Mouse (Mus musculus): Measurements from ENCODE around the gene Sec11a.

Gene Sec11a

GRCm38 (mm10) chr7:80959003-80959402, 11.4 kb upstream of the Sec11a start:
- in situ Hi-C loops (cut with MboI, MseI) = no loop called here

GRCm38 (mm10) chr7:80956891-80957290, 9.3 kb upstream of the Sec11a start:
- in situ Hi-C loops (cut with MboI, MseI) = no loop called here

- in situ Hi-C loops (cut with MboI, MseI) = loop anchor here (5.0 kb wide), 1 partner anchor 68 kb away; no protein-coding TSS in a partner anchor
These were observed 6.7 kb upstream of the Sec11a start for GRCm38 (mm10) chr7:80954251-80954650.

- in situ Hi-C loops (cut with MboI, MseI) = loop anchor here (5.0 kb wide), 1 partner anchor 70 kb away; no protein-coding TSS in a partner anchor
These were observed 4.6 kb upstream of the Sec11a start for GRCm38 (mm10) chr7:80952140-80952539.

GRCm38 (mm10) chr7:80951461-80951860, 3.9 kb upstream of the Sec11a start:
- in situ Hi-C loops (cut with MboI, MseI) = loop anchor here (5.0 kb wide), 1 partner anchor 71 kb away; no protein-coding TSS in a partner anchor

- in situ Hi-C loops (cut with MboI, MseI) = loop anchor here (5.0 kb wide), 1 partner anchor 32 kb away; no protein-coding TSS in a partner anchor
These were observed 7.8 kb downstream of the Sec11a start for GRCm38 (mm10) chr7:80939808-80940207.

- in situ Hi-C loops (cut with MboI, MseI) = loop anchor here (5.0 kb wide), 1 partner anchor 35 kb away; no protein-coding TSS in a partner anchor
These were observed 10.3 kb downstream of the Sec11a start for GRCm38 (mm10) chr7:80937304-80937666.

GRCm38 (mm10) chr7:80936617-80937303, 10.8 kb downstream of the Sec11a start:
- in situ Hi-C loops (cut with MboI, MseI) = loop anchor here (5.0 kb wide), 1 partner anchor 36 kb away; no protein-coding TSS in a partner anchor

- in situ Hi-C loops (cut with MboI, MseI) = loop anchor here (5.0 kb wide), 1 partner anchor 36 kb away; no protein-coding TSS in a partner anchor
These were observed 11.7 kb downstream of the Sec11a start for GRCm38 (mm10) chr7:80935834-80936233.

GRCm38 (mm10) chr7:80932777-80933176, 14.8 kb downstream of the Sec11a start:
- in situ Hi-C loops (cut with MboI, MseI) = no loop called here

GRCm38 (mm10) chr7:80931618-80932207, 15.9 kb downstream of the Sec11a start:
- in situ Hi-C loops (cut with MboI, MseI) = no loop called here

- in situ Hi-C loops (cut with MboI, MseI) = no loop called here
These were observed 24.4 kb downstream of the Sec11a start for GRCm38 (mm10) chr7:80923165-80923564.

GRCm38 (mm10) chr7:80919647-80920008, 28.0 kb downstream of the Sec11a start:
- in situ Hi-C loops (cut with MboI, MseI) = no loop called here

GRCm38 (mm10) chr7:80918982-80919646, 28.5 kb downstream of the Sec11a start:
- in situ Hi-C loops (cut with MboI, MseI) = no loop called here

- in situ Hi-C loops (cut with MboI, MseI) = no loop called here
These were observed 29.6 kb downstream of the Sec11a start for GRCm38 (mm10) chr7:80917916-80918465.

- in situ Hi-C loops (cut with MboI, MseI) = no loop called here
These were observed 35.1 kb downstream of the Sec11a start for GRCm38 (mm10) chr7:80912496-80912895.

- in situ Hi-C loops (cut with MboI, MseI) = no loop called here
These were observed 36.5 kb downstream of the Sec11a start for GRCm38 (mm10) chr7:80911053-80911452.

- in situ Hi-C loops (cut with MboI, MseI) = no loop called here
These were observed 42.6 kb downstream of the Sec11a start, which contains the start of gene Nmb for GRCm38 (mm10) chr7:80904921-80905515. Gene Nmb (minus strand): TSS chr7:80905076.

GRCm38 (mm10) chr7:80903625-80904422, 43.8 kb downstream of the Sec11a start:
- in situ Hi-C loops (cut with MboI, MseI) = no loop called here

GRCm38 (mm10) chr7:80901541-80902274, 45.9 kb downstream of the Sec11a start:
- in situ Hi-C loops (cut with MboI, MseI) = no loop called here
